In genomic region chr14:32609392-32609791, GRCm38 (mm10) we compare ENCODE assay signal across 7 mouse cellular contexts. TPM values are rescaled to one million over a fixed set of nuclear protein-coding genes. Genes with fewer than 3 reads are reported as not detected.
A peak's percentile ranks its signal among the peaks of the same experiment; 100 is the strongest.
DNase-seq lines count a peak whose midpoint lies in the region; TF ChIP-seq lines count a peak whose summit lies in the region.

No protein-coding gene starts in this region.

- H3K27ac ChIP-seq in limb, embryonic 10.5 days = no peak overlapping the region

- H3K4me3 ChIP-seq in E14TG2a.4 (replicated peaks; ENCODE audit: low read length) = no peak overlapping the region
- H3K4me3 ChIP-seq in limb, embryonic 10.5 days = no peak overlapping the region

- peak; percentile 35 to 50 for DNase-seq in left cerebral cortex, adult 18-20 months (ENCODE audit: low spot score in 2 of 2)
- no peak for DNase-seq in left cerebral cortex, adult 11 months (ENCODE audit: low spot score)
- peak; percentile 16 for DNase-seq in adipocyte (ENCODE audit: low spot score)
- DNase-seq in gastrocnemius, postnatal 14 days = peak; percentile 48
- peak; percentile 44 for DNase-seq in limb, embryonic 10.5 days (ENCODE audit: low spot score)
- DNase-seq in testis, postnatal 10 days (ENCODE audit: low spot score) = peak; percentile 77

- H3K4me1 ChIP-seq in E14TG2a.4 (replicated peaks; ENCODE audit: low read depth, low read length) = no peaks in the 10 kb centered on the region
- no peaks in the 10 kb centered on the region for H3K4me1 ChIP-seq in limb, embryonic 10.5 days

- peak; percentile 74 for TF ChIP-seq CTCF in E14TG2a.4 (conservative IDR thresholded peaks at IDR 0.05; ENCODE audit: low read length)

- peaks cover 10% of the 10 kb centered on the region; the same call in 1 of the 2 replicates for H3K27me3 ChIP-seq in E14TG2a.4 (ENCODE audit: insufficient read depth, low read length)
- peaks cover 29% of the 10 kb centered on the region for H3K27me3 ChIP-seq in limb, embryonic 10.5 days (ENCODE audit: low read depth, poor library complexity, severe bottlenecking)

- 29% methylated on average over 3 of the region's 3 CpGs for WGBS in limb, embryonic 10.5 days

- H3K9me3 ChIP-seq in E14TG2a.4 (ENCODE audit: low read length) = no peaks in the 10 kb centered on the region
- H3K9me3 ChIP-seq in limb, embryonic 10.5 days (replicated peaks) = no peaks in the 10 kb centered on the region

- no peaks in the 10 kb centered on the region for H3K36me3 ChIP-seq in E14TG2a.4 (ENCODE audit: insufficient read depth, low read length)
- H3K36me3 ChIP-seq in limb, embryonic 10.5 days = no peaks in the 10 kb centered on the region

- intact Hi-C loops in gastrocnemius, postnatal 14 days (cut with DNase I; ENCODE audit: low total_unique reads) = loop anchor here (10.0 kb wide), 1 partner anchor 355 kb away; no protein-coding TSS in a partner anchor

RNA-seq across cellular contexts. Expression of gene Prrxl1, which starts 10.2 kb away (rescaled TPM):
- under 1 TPM; 0.21 to 0.35 TPM for total RNA-seq in left cerebral cortex, adult 18-20 months (2021)
- not detected for total RNA-seq in gastrocnemius, postnatal 14 days (2021)
- polyA plus RNA-seq in limb, embryonic 10.5 days (2016; fragmentation: Nextera tagmentation; extraction: Ambion mirVana) = not detected in 2 replicates
